Mouse (Mus musculus): ENCODE results near the gene Dnah14. TPM values are rescaled to one million over a fixed set of nuclear protein-coding genes. Genes with fewer than 3 reads are reported as not detected.

The Dnah14 gene
- polyA plus RNA-seq, 1 experiment from 2014 or later, result 0.94 TPM

DNA sequence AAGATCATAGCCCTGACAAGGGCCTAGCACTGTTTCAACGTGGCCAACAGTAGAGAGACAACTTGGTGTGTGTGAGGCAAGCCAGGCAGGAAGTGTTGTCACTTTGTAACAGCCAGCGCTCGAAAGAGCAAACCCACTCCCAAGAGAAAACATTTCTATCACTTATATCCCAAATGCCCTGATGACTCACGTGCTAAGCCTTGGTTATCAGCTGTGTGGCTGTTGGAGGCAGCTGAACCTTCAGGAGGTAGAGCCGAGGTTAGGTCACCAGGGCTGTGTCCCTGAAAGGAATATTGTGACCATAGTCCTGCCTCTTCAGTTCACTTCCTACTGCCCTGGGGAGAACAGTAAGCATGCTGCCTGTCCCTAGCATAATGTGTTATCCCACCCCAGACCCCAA is 25.5 kb upstream of the Dnah14 start:
- Histone ChIP-seq H3K9me3 (ENCODE audit: control insufficient read depth, low read length) (no peaks in the 10 kb centered on the region), H3K9ac (replicated peaks; ENCODE audit: low read depth, low read length) (no peak overlapping the region), H3K4me1 (ENCODE audit: control insufficient read depth, insufficient read depth, low read length) (0 out of 2 replicates have a peak, but pooled peaks cover 5% of the 10 kb centered on the region), H3K36me3 (ENCODE audit: control insufficient read depth, insufficient read depth, low read length) (no peaks in the 10 kb centered on the region), H3K4me3 (ENCODE audit: low read depth, low read length) (no peak overlapping the region), H3K27me3 (ENCODE audit: control insufficient read depth, insufficient read depth, low read length) (no peaks in the 10 kb centered on the region), H3K27ac (ENCODE audit: low read depth, low read length) (no peak overlapping the region), H3K4me2 (ENCODE audit: low read depth, low read length) (no peak overlapping the region)
- WGBS, result 73% methylated on average over 5 of the region's 5 CpGs
- ATAC-seq (ENCODE audit: low read depth), result no peak

DNA sequence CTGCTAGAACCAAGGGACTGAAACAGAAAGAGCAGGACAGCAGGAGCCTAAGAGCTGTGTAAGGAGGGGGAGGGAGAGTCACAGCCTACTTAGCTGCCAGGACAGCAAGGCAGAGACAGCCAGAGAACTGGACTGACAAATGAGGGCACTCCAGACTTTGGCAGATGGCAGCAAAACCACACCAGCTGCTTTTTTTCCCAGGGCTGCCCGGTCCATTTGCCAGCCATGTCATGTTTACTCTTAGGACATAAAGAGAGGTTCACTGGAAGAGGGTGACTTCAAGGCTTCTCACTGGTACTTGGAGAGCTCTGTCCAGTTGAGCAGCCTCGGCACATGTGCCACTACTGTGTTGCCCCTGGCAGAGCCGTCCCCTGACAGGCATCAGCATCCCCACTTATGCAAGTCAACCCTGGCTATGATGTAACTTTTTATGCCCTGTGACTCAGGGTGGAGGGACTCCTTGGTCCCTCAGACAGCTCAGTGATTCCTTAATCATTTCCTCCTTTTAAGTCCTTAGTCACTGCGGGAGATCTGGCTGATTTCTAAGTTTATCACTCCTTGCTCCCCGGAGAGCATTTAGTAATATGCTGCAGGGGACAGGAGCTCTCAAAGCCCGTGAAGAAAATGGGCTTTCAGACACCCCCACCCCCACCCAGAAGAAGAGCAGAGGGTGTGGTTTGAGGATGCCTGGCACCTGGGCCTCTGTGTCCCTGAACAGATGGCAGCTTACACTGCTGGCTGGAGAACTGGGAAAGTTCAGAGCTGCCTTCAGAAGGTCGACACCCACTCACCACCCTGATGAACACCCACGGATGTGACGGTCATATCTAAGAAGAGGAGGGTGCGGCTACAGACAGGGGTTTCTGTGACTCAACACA is 23.6 kb upstream of the Dnah14 start:
- no peaks in the 10 kb centered on the region for H3K27me3 ChIP-seq (ENCODE audit: control insufficient read depth, insufficient read depth, low read length)
- 30% methylated on average over 10 of the region's 10 CpGs for WGBS
- H3K4me1 ChIP-seq (ENCODE audit: control insufficient read depth, insufficient read depth, low read length), result 0 out of 2 replicates have a peak, but pooled peaks cover 5% of the 10 kb centered on the region
- H3K4me3 ChIP-seq (ENCODE audit: low read depth, low read length), result no peak overlapping the region
- H3K9me3 ChIP-seq (ENCODE audit: control insufficient read depth, low read length), result no peaks in the 10 kb centered on the region
- H3K27ac ChIP-seq (ENCODE audit: low read depth, low read length), result no peak overlapping the region
- H3K36me3 ChIP-seq (ENCODE audit: control insufficient read depth, insufficient read depth, low read length), result no peaks in the 10 kb centered on the region
- peak; percentile 79; the same call in 1 of the 2 replicates for ATAC-seq (ENCODE audit: low read depth)
- H3K9ac ChIP-seq (replicated peaks; ENCODE audit: low read depth, low read length), result no peak overlapping the region
- H3K4me2 ChIP-seq (ENCODE audit: low read depth, low read length), result no peak overlapping the region

DNA sequence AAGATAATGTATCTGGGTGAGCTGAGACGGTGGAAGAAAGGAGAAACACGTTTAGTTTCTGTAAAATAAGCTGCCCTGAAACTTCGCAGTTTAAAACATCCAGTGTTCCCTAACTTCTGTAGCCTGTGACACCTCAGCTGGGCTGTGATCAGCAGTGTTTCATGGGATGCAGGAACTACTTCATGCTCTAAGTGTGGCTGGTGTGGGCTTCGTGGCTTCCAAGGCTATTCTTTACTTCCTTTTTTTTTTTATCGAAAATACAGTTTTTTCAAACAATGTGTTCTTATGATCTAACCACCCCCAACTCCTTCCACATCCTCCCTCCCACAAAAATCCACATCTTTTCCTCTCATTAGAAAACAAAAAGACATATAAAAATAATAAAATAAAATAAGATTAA is 20.9 kb upstream of the Dnah14 start:
- no peak overlapping the region for H3K4me3 ChIP-seq (ENCODE audit: low read depth, low read length)
- H3K9me3 ChIP-seq (ENCODE audit: control insufficient read depth, low read length), result no peaks in the 10 kb centered on the region
- 0 out of 2 replicates have a peak, but pooled peaks cover 5% of the 10 kb centered on the region for H3K4me1 ChIP-seq (ENCODE audit: control insufficient read depth, insufficient read depth, low read length)
- WGBS, result 90% methylated on average over 5 of the region's 5 CpGs
- no peaks in the 10 kb centered on the region for H3K36me3 ChIP-seq (ENCODE audit: control insufficient read depth, insufficient read depth, low read length)
- H3K9ac ChIP-seq (replicated peaks; ENCODE audit: low read depth, low read length), result no peak overlapping the region
- ATAC-seq (ENCODE audit: low read depth), result no peak
- H3K4me2 ChIP-seq (ENCODE audit: low read depth, low read length), result no peak overlapping the region
- no peaks in the 10 kb centered on the region for H3K27me3 ChIP-seq (ENCODE audit: control insufficient read depth, insufficient read depth, low read length)
- H3K27ac ChIP-seq (ENCODE audit: low read depth, low read length), result no peak overlapping the region

DNA sequence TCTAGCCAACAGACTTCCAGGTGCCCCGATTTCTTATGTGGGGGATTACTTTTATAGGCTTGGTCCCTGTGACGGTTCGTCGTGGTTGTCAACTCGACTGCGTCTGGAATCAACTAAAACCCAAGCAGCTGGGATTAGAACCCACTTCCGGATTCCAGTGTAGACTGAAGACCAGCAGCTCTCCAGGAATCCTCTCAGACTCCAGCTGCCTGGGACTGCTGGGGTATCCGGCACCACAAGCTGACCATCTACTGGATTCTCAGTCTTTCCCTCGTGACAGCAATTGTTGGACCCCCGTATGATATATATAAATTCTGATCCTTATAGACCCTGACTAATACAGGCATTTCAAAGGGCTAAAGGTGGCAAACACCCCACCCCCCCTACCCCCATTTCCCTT is 16.7 kb upstream of the Dnah14 start:
- Histone ChIP-seq H3K9me3 (ENCODE audit: control insufficient read depth, low read length) (no peaks in the 10 kb centered on the region), H3K36me3 (ENCODE audit: control insufficient read depth, insufficient read depth, low read length) (no peaks in the 10 kb centered on the region), H3K9ac (replicated peaks; ENCODE audit: low read depth, low read length) (no peak overlapping the region), H3K4me2 (ENCODE audit: low read depth, low read length) (no peak overlapping the region), H3K27me3 (ENCODE audit: control insufficient read depth, insufficient read depth, low read length) (no peaks in the 10 kb centered on the region), H3K27ac (ENCODE audit: low read depth, low read length) (no peak overlapping the region), H3K4me1 (ENCODE audit: control insufficient read depth, insufficient read depth, low read length) (peaks cover 10% of the 10 kb centered on the region), H3K4me3 (ENCODE audit: low read depth, low read length) (no peak overlapping the region)
- 72% methylated on average over 10 of the region's 10 CpGs for WGBS
- no peak for ATAC-seq (ENCODE audit: low read depth)

DNA sequence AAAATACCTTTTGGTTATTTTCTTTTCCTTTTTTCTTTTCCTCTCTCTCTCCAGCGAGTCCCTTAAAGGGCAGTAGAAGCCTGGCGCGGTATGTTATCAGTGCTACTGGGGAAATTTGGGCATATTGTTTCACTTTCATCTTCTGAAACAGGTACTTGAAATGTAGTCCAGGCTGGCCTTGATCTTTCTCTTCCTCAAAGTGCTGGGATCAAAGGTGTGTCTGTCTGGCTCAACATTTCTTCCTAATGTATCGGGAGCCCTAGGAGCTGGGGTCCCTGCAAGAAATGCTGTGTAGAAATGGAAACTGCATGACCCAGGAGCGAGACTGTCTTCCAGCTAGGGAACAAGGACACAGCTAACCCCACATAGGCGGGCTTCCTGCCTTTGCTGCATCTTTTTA is 16.0 kb upstream of the Dnah14 start:
- H3K9me3 ChIP-seq (ENCODE audit: control insufficient read depth, low read length), result no peaks in the 10 kb centered on the region
- H3K9ac ChIP-seq (replicated peaks; ENCODE audit: low read depth, low read length), result no peak overlapping the region
- no peak overlapping the region for H3K4me2 ChIP-seq (ENCODE audit: low read depth, low read length)
- peak overlapping the region; percentile 28; the same call in 1 of the 2 replicates for H3K27ac ChIP-seq (ENCODE audit: low read depth, low read length)
- H3K4me3 ChIP-seq (ENCODE audit: low read depth, low read length), result no peak overlapping the region
- H3K27me3 ChIP-seq (ENCODE audit: control insufficient read depth, insufficient read depth, low read length), result no peaks in the 10 kb centered on the region
- peaks cover 10% of the 10 kb centered on the region for H3K4me1 ChIP-seq (ENCODE audit: control insufficient read depth, insufficient read depth, low read length)
- ATAC-seq (ENCODE audit: low read depth), result no peak
- 72% methylated on average over 6 of the region's 6 CpGs for WGBS
- no peaks in the 10 kb centered on the region for H3K36me3 ChIP-seq (ENCODE audit: control insufficient read depth, insufficient read depth, low read length)

DNA sequence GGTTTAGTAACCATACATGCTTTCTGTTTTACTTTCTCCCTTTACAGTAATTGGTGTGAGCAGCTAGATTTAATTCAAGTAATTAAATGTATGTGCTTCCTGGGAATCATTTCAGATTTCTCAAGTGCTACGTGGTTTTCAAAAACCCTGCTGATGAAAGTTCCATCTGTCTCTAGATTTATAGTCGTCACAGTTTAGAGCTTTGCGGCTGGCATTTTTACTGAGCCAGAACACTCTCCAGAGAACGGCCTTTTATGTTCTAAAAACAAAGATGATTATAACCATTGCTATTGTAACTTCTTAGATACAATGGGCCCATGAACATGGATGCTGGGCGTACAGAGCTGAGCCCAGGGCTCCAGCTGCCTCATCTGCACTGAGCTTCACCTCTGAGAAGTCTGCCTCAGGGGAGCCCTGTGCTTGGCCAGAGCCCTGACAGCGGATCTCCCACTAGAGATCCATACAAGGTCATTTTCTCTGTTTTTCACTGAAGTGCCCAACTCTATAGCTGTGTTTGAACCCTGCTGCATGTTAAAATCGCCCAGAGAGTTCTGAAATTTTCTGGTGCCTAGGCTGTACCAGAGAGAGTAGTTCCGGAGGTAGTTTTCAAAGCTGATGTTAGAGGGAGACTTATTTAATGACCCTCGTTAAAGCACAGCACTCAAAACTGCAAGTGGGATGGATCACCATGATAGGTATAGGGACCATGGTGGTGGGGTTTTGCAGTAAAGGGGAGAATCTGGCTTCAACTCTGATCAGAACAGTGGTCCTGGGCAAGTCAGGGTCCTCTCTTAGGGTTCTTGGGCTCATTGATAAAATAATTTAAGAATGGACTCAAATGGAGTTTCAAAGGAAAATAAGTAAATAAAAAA is 15.2 kb upstream of the Dnah14 start:
- H3K27ac ChIP-seq (ENCODE audit: low read depth, low read length), result peak overlapping the region; percentile 60; the same call in 1 of the 2 replicates
- peak; percentile 46; the same call in 1 of the 2 replicates for ATAC-seq (ENCODE audit: low read depth)
- H3K4me1 ChIP-seq (ENCODE audit: control insufficient read depth, insufficient read depth, low read length), result peaks cover 10% of the 10 kb centered on the region
- H3K9me3 ChIP-seq (ENCODE audit: control insufficient read depth, low read length), result no peaks in the 10 kb centered on the region
- no peak overlapping the region for H3K4me3 ChIP-seq (ENCODE audit: low read depth, low read length)
- H3K4me2 ChIP-seq (ENCODE audit: low read depth, low read length), result no peak overlapping the region
- H3K36me3 ChIP-seq (ENCODE audit: control insufficient read depth, insufficient read depth, low read length), result no peaks in the 10 kb centered on the region
- no peak overlapping the region for H3K9ac ChIP-seq (replicated peaks; ENCODE audit: low read depth, low read length)
- H3K27me3 ChIP-seq (ENCODE audit: control insufficient read depth, insufficient read depth, low read length), result no peaks in the 10 kb centered on the region
- 11% methylated on average over 9 of the region's 9 CpGs for WGBS

DNA sequence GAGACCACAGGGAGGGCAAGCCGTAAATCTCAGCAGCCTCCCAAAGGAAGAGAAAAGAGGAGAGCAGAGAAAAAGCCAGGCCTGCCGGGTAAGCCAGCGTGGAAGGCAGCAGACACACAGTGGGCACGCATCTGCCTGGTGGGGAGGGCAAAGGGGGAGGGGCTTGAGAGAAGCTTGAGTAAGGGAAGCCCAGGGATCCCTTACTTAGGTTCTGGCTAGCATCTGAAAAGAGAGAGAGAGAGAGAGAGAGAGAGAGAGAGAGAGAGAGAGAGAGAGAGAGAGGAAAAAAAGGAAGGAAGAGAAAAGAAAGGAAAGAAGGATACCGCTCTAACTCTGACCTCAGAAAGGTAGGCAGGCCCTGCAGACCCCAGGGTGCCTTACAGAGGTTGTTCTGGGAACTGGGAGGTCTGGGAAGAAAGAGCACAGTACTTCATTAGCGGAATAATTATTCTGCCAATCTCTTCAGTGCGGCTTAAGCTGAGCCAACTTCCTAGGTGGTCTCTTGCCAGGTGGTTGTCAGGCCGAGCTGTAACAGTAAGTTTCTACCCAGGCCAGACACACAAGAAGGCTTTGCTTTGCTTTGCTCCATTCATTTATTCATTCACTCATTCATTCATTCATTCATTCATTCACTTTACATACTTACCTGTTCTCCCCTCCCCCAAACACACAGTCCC is 14.5 kb upstream of the Dnah14 start:
- H3K9me3 ChIP-seq (ENCODE audit: control insufficient read depth, low read length), result no peaks in the 10 kb centered on the region
- H3K36me3 ChIP-seq (ENCODE audit: control insufficient read depth, insufficient read depth, low read length), result no peaks in the 10 kb centered on the region
- H3K27ac ChIP-seq (ENCODE audit: low read depth, low read length), result 0 out of 2 replicates have a peak overlapping the region, but pooled peaks have one; percentile 60
- no peak overlapping the region for H3K4me2 ChIP-seq (ENCODE audit: low read depth, low read length)
- no peaks in the 10 kb centered on the region for H3K27me3 ChIP-seq (ENCODE audit: control insufficient read depth, insufficient read depth, low read length)
- peak; percentile 63; the same call in 1 of the 2 replicates for ATAC-seq (ENCODE audit: low read depth)
- peaks cover 10% of the 10 kb centered on the region for H3K4me1 ChIP-seq (ENCODE audit: control insufficient read depth, insufficient read depth, low read length)
- no peak overlapping the region for H3K9ac ChIP-seq (replicated peaks; ENCODE audit: low read depth, low read length)
- no peak overlapping the region for H3K4me3 ChIP-seq (ENCODE audit: low read depth, low read length)
- 8% methylated on average over 8 of the region's 8 CpGs for WGBS

DNA sequence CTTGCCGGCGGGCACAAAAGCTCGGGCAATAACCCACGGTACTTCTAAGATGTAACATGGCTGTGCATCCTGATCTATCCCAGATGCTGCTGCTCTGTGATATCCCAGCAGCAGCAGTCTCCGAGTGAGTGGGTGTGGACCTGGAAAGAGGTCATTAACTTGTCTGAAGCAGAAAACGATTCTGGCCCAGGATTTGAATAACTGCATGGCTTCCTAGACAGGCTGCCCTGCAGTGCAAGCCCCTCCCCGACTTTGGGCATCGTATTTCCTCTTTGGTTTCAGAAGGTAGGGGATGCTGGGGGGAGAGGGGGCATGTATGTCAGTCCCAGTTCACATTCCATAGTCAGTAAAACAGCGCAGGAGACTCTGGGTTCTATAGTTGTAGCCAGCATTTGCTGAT is 6.9 kb upstream of the Dnah14 start:
- no peak overlapping the region for H3K4me3 ChIP-seq (ENCODE audit: low read depth, low read length)
- WGBS, result 74% methylated on average over 9 of the region's 9 CpGs
- ATAC-seq (ENCODE audit: low read depth), result no peak

More for the DNA sequence above, 6.9 kb upstream of the Dnah14 start:
- Histone ChIP-seq H3K27ac (ENCODE audit: low read depth, low read length) (no peak overlapping the region), H3K27me3 (ENCODE audit: control insufficient read depth, insufficient read depth, low read length) (no peaks in the 10 kb centered on the region), H3K4me1 (ENCODE audit: control insufficient read depth, insufficient read depth, low read length) (no peaks in the 10 kb centered on the region), H3K4me2 (ENCODE audit: low read depth, low read length) (no peak overlapping the region), H3K9me3 (ENCODE audit: control insufficient read depth, low read length) (no peaks in the 10 kb centered on the region), H3K36me3 (ENCODE audit: control insufficient read depth, insufficient read depth, low read length) (no peaks in the 10 kb centered on the region), H3K9ac (replicated peaks; ENCODE audit: low read depth, low read length) (no peak overlapping the region)

Data from neural tube, embryonic 14.5 days (tissue).